Mouse (Mus musculus) urinary bladder, postnatal 0 days (tissue): ENCODE data around the gene A330070K13Rik. TPM values are rescaled to one million over a fixed set of nuclear protein-coding genes. Genes with fewer than 3 reads are reported as not detected.

Source experiments
- polyA plus RNA-seq: library from polyadenylated mRNA; unstranded; fragments of >200 nt; fragmentation: Nextera tagmentation; extraction: Ambion mirVana; gene quantifications from 2 replicates; pipeline ENCODE4 v1.2.1, GENCODE M21; 2015

A330070K13Rik gene
- polyA plus RNA-seq, result not detected in 2 replicates

GRCm38 (mm10) chr5:130384222-130384912 is at the start of gene A330070K13Rik:
Gene A330070K13Rik (minus strand): TSS chr5:130384631.

GRCm38 (mm10) chr5:130369237-130369636 is 15.2 kb downstream of the A330070K13Rik start, which contains the start of gene Caln1:
Gene Caln1 (plus strand): TSS chr5:130369455.

Other genes with a start within 250 kb of the A330070K13Rik start
- 3.9 and 5.0 TPM in 2 replicates for gene Kctd7, start 239.8 kb downstream of the A330070K13Rik start, polyA plus RNA-seq
- gene Rabgef1, start 212.8 kb downstream of the A330070K13Rik start, polyA plus RNA-seq, result 49.4 and 56.4 TPM in 2 replicates
- 30.7 and 36.9 TPM in 2 replicates for gene Tmem248, start 167.6 kb downstream of the A330070K13Rik start, polyA plus RNA-seq
- 69.1 and 82.2 TPM in 2 replicates for gene Sbds, start 129.1 kb downstream of the A330070K13Rik start, polyA plus RNA-seq
- 11.9 and 12.7 TPM in 2 replicates for gene Tyw1, start 129.0 kb downstream of the A330070K13Rik start, polyA plus RNA-seq
- gene Caln1, start 15.2 kb downstream of the A330070K13Rik start, polyA plus RNA-seq, result not detected in 2 replicates